Comparison of ENCODE assay signal across 19 mouse cellular contexts in the genomic region with DNA sequence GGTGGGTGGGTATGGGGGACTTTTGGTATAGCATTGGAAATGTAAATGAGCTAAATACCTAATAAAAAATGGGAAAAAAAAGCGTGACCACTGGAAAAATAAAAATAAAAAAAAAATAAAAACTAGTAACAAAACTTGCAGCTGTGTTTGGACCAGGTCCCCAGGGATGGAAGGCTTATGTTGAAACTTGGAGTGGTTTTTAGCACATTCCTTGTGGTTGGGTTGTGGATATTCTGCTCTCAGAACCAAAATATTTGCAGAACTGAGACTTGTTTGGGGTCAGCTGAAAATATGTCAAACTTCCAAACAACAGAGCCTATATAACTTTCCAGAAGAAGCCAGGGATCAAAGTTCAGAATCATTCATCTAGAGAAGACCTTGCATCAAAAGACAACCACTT.
DNase-seq lines count a peak whose midpoint lies in the region; ATAC-seq lines count a peak whose summit lies in the region.
"Had no signal": no experiment of that assay in that cellular context is flagged by ENCODE, and none has a peak within 500 bp of the region (broad histone marks: within the 10 kb centered on the region; RNA-seq: fewer than 3 reads in every experiment).

No protein-coding gene starts in this region.

- no peaks in the 10 kb centered on the region for H3K9me3 ChIP-seq in embryonic facial prominence, embryonic 14.5 days (ENCODE audit: control insufficient read depth, low read length)
- no peaks in the 10 kb centered on the region for H3K9me3 ChIP-seq in embryonic facial prominence, embryonic 10.5 days
- H3K9me3 ChIP-seq in kidney, embryonic 14.5 days (ENCODE audit: control insufficient read depth, low read length) = no peaks in the 10 kb centered on the region
- H3K9me3 ChIP-seq: intestine, embryonic 15.5 days; midbrain, embryonic 13.5 days had no signal

- no peak overlapping the region for H3K4me2 ChIP-seq in embryonic facial prominence, embryonic 14.5 days (ENCODE audit: low read depth, low read length)
- no peak overlapping the region for H3K4me2 ChIP-seq in kidney, embryonic 14.5 days (replicated peaks; ENCODE audit: low read depth, low read length)
- H3K4me2 ChIP-seq: hindbrain, embryonic 14.5 days; intestine, embryonic 15.5 days; midbrain, embryonic 13.5 days had no signal

- no peaks in the 10 kb centered on the region for H3K36me3 ChIP-seq in embryonic facial prominence, embryonic 14.5 days (ENCODE audit: control insufficient read depth, insufficient read depth, low read length)
- no peaks in the 10 kb centered on the region for H3K36me3 ChIP-seq in embryonic facial prominence, embryonic 10.5 days (replicated peaks)
- no peaks in the 10 kb centered on the region for H3K36me3 ChIP-seq in kidney, embryonic 14.5 days (ENCODE audit: control insufficient read depth, insufficient read depth, low read length)
- H3K36me3 ChIP-seq: intestine, embryonic 15.5 days; midbrain, embryonic 13.5 days had no signal

- no peaks in the 10 kb centered on the region; the same call in 1 of the 2 replicates for H3K4me1 ChIP-seq in embryonic facial prominence, embryonic 14.5 days (ENCODE audit: control insufficient read depth, insufficient read depth, low read length)
- H3K4me1 ChIP-seq in embryonic facial prominence, embryonic 10.5 days = no peaks in the 10 kb centered on the region
- no peaks in the 10 kb centered on the region for H3K4me1 ChIP-seq in kidney, embryonic 14.5 days (ENCODE audit: control insufficient read depth, insufficient read depth, low read length)
- H3K4me1 ChIP-seq: intestine, embryonic 15.5 days; midbrain, embryonic 13.5 days had no signal

- no peaks in the 10 kb centered on the region; the same call in 1 of the 2 replicates for H3K27me3 ChIP-seq in embryonic facial prominence, embryonic 14.5 days (replicated peaks; ENCODE audit: control insufficient read depth, insufficient read depth, low read length)
- H3K27me3 ChIP-seq in embryonic facial prominence, embryonic 10.5 days (replicated peaks; ENCODE audit: low read depth, poor library complexity, severe bottlenecking) = no peaks in the 10 kb centered on the region
- no peaks in the 10 kb centered on the region for H3K27me3 ChIP-seq in kidney, embryonic 14.5 days (ENCODE audit: control insufficient read depth, insufficient read depth, low read length)
- H3K27me3 ChIP-seq: intestine, embryonic 15.5 days; midbrain, embryonic 13.5 days had no signal

- no peak overlapping the region for H3K27ac ChIP-seq in embryonic facial prominence, embryonic 14.5 days (replicated peaks; ENCODE audit: low read depth, low read length)
- no peak overlapping the region for H3K27ac ChIP-seq in embryonic facial prominence, embryonic 10.5 days (replicated peaks)
- H3K27ac ChIP-seq in kidney, embryonic 14.5 days (ENCODE audit: low read depth, low read length) = no peak overlapping the region
- H3K27ac ChIP-seq: hindbrain, embryonic 14.5 days; intestine, embryonic 15.5 days; left cerebral cortex, adult 2 months; liver, embryonic 14.5 days; midbrain, embryonic 13.5 days had no signal

- WGBS in embryonic facial prominence, embryonic 14.5 days = 62% methylated on average over 1 of the region's 1 CpGs
- WGBS in embryonic facial prominence, embryonic 10.5 days = 75% methylated on average over 1 of the region's 1 CpGs
- WGBS in kidney, embryonic 14.5 days = 69% methylated on average over 1 of the region's 1 CpGs

- DNase-seq in embryonic facial prominence, embryonic 14.5 days (ENCODE audit: low spot score) = peak; percentile 79
- DNase-seq in embryonic facial prominence, embryonic 10.5 days (ENCODE audit: low spot score) = no peak
- DNase-seq in kidney, adult 9 months = peak; percentile 17
- peak; percentile 25 for DNase-seq in 3T3-L1 (ENCODE audit: low read depth, low spot score)
- DNase-seq in heart, postnatal 4 days = peak; percentile 16
- DNase-seq in layer of hippocampus, adult 11-12 months (ENCODE audit: low spot score) = no peak
- no peak for DNase-seq in ovary, postnatal 14 days (ENCODE audit: low spot score)
- DNase-seq: adrenal gland, postnatal 14 days; cerebellum, adult 11-12 months; cerebellum, postnatal 36 days; thymus, postnatal 4 days had no signal

- H3K4me3 ChIP-seq in embryonic facial prominence, embryonic 14.5 days (ENCODE audit: low read depth, low read length) = no peak overlapping the region
- H3K4me3 ChIP-seq in embryonic facial prominence, embryonic 10.5 days = no peak overlapping the region
- no peak overlapping the region for H3K4me3 ChIP-seq in kidney, embryonic 14.5 days (ENCODE audit: low read length)
- H3K4me3 ChIP-seq: erythroblast, embryonic 14.5 days; intestine, embryonic 15.5 days; left cerebral cortex, adult 2 months; midbrain, embryonic 13.5 days had no signal

- no peak overlapping the region for H3K9ac ChIP-seq in embryonic facial prominence, embryonic 14.5 days (ENCODE audit: low read depth, low read length)
- H3K9ac ChIP-seq in kidney, embryonic 14.5 days (ENCODE audit: low read depth, low read length) = no peak overlapping the region
- H3K9ac ChIP-seq: hindbrain, embryonic 14.5 days; intestine, embryonic 15.5 days; liver, embryonic 14.5 days; midbrain, embryonic 13.5 days had no signal

- ATAC-seq in embryonic facial prominence, embryonic 14.5 days (ENCODE audit: low read depth) = no peak
- no peak for ATAC-seq in kidney, embryonic 14.5 days (ENCODE audit: low FRiP score, low TSS enrichment)
- ATAC-seq: forebrain, embryonic 14.5 days; intestine, embryonic 15.5 days; midbrain, embryonic 13.5 days had no signal

Comparison
In these comparisons a context has a peak if more than half of its experiments do, and no peak if none do; other contexts are left out.
1. DNase-seq: peak in embryonic facial prominence, embryonic 14.5 days (single experiment), kidney, adult 9 months (single experiment), 3T3-L1 (single experiment) and heart, postnatal 4 days (single experiment); none in embryonic facial prominence, embryonic 10.5 days (single experiment), layer of hippocampus, adult 11-12 months (single experiment) and ovary, postnatal 14 days (single experiment).